In the genomic region with DNA sequence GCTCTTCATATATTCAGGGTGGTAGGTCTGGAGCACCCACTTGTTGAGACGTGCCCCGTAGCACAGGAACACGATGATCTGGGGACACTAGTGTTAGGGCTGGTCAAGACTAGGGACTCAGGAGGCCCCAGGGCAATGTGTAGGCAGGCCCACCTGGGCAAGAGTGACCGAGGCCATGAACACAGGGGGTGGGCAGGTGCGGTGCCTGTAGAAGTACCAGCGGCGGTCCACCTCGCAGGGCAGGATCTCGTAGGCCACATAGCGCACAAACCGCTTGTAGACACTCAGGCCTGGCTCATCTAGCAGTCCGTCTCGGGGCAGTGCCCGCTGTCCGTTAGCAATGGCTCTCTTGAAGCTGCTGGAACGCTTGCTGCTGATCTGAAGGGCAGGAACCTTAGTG, we compare ENCODE assay signal across 8 mouse cellular contexts. TPM values are rescaled to one million over a fixed set of nuclear protein-coding genes. Genes with fewer than 3 reads are reported as not detected.
DNase-seq lines count a peak whose midpoint lies in the region; ATAC-seq and TF ChIP-seq lines count a peak whose summit lies in the region.

No protein-coding gene starts in this region.

- no peak for TF ChIP-seq POLR2A in myocyte (IDR thresholded peaks at IDR 0.05; ENCODE audit: insufficient read length, low read depth)

- peak overlapping the region; percentile 81; the same call in 1 of the 2 replicates for H3K27ac ChIP-seq in kidney, embryonic 16.5 days (ENCODE audit: low read length)
- 0 out of 2 replicates have a peak overlapping the region, but pooled peaks have one; percentile 89 for H3K27ac ChIP-seq in hindbrain, embryonic 14.5 days

- 91% methylated on average over 16 of the region's 16 CpGs for WGBS in kidney, embryonic 16.5 days
- 89% methylated on average over 16 of the region's 16 CpGs for WGBS in hindbrain, embryonic 14.5 days

- ATAC-seq in kidney, embryonic 16.5 days (ENCODE audit: low FRiP score, low TSS enrichment) = no peak
- no peak for ATAC-seq in hindbrain, embryonic 14.5 days (ENCODE audit: low FRiP score)

- no peak overlapping the region for H3K4me3 ChIP-seq in kidney, embryonic 16.5 days (ENCODE audit: low read length)
- no peak overlapping the region for H3K4me3 ChIP-seq in hindbrain, embryonic 14.5 days (replicated peaks; ENCODE audit: low read length)
- no peak overlapping the region for H3K4me3 ChIP-seq in myocyte

- peak overlapping the region; percentile 71 for H3K9ac ChIP-seq in kidney, embryonic 16.5 days (replicated peaks; ENCODE audit: low read length)
- H3K9ac ChIP-seq in hindbrain, embryonic 14.5 days = peak overlapping the region; percentile 81; the same call in 1 of the 2 replicates

- H3K36me3 ChIP-seq in kidney, embryonic 16.5 days (ENCODE audit: insufficient read depth, low read length) = peaks cover 38% of the 10 kb centered on the region
- peaks cover 42% of the 10 kb centered on the region for H3K36me3 ChIP-seq in hindbrain, embryonic 14.5 days (replicated peaks; ENCODE audit: control insufficient read depth, insufficient read depth)
- peaks cover 13% of the 10 kb centered on the region for H3K36me3 ChIP-seq in myocyte (ENCODE audit: control insufficient read depth, insufficient read depth)

- peaks cover 30% of the 10 kb centered on the region for H3K79me2 ChIP-seq in myocyte (ENCODE audit: control insufficient read depth, insufficient read depth)

- peaks cover 53% of the 10 kb centered on the region for H3K4me1 ChIP-seq in kidney, embryonic 16.5 days (ENCODE audit: insufficient read depth, low read length)
- H3K4me1 ChIP-seq in hindbrain, embryonic 14.5 days (replicated peaks; ENCODE audit: control insufficient read depth, insufficient read depth, low read length) = peaks cover 63% of the 10 kb centered on the region

- peak overlapping the region; percentile 79; the same call in 1 of the 2 replicates for H3K4me2 ChIP-seq in kidney, embryonic 16.5 days (replicated peaks; ENCODE audit: low read depth, low read length)
- peak overlapping the region; percentile 96 for H3K4me2 ChIP-seq in hindbrain, embryonic 14.5 days (replicated peaks)
- no peak overlapping the region for H3K4me2 ChIP-seq in myocyte (ENCODE audit: low read depth)

- DNase-seq in adrenal gland, adult 2 months = peak; percentile 42
- DNase-seq in adrenal gland, adult 18-20 months (ENCODE audit: low spot score in 2 of 2) = no peak
- no peak for DNase-seq in kidney, postnatal 14 days
- DNase-seq in hindbrain, embryonic 14.5 days (ENCODE audit: low spot score) = no peak
- no peak for DNase-seq in spleen, postnatal 4 days (ENCODE audit: low spot score in 2 of 2)
- no peak for DNase-seq in layer of hippocampus, adult 9-11 months

- no peaks in the 10 kb centered on the region for H3K9me3 ChIP-seq in kidney, embryonic 16.5 days (ENCODE audit: low read length)
- H3K9me3 ChIP-seq in hindbrain, embryonic 14.5 days (ENCODE audit: control insufficient read depth, low read length) = no peaks in the 10 kb centered on the region

- no peaks in the 10 kb centered on the region for H3K27me3 ChIP-seq in kidney, embryonic 16.5 days (ENCODE audit: insufficient read depth, low read length)
- no peaks in the 10 kb centered on the region for H3K27me3 ChIP-seq in hindbrain, embryonic 14.5 days (ENCODE audit: control insufficient read depth, insufficient read depth, low read length)
- no peaks in the 10 kb centered on the region for H3K27me3 ChIP-seq in myocyte (ENCODE audit: control insufficient read depth, insufficient read depth, insufficient read length)

- H3ac ChIP-seq in myocyte (ENCODE audit: control insufficient read depth, insufficient read length) = no peak overlapping the region

TF ChIP-seq in myocyte, 11 proteins besides CTCF, POLR2A, EP300 and RAD21:
- TF ChIP-seq POLR2AphosphoS2 (IDR thresholded peaks at IDR 0.05; ENCODE audit: insufficient read length, low read depth) = peak; percentile 37
- no peak for TF ChIP-seq TCF3 (IDR thresholded peaks at IDR 0.05; ENCODE audit: insufficient read length, low read depth)
- TF ChIP-seq REST (IDR thresholded peaks at IDR 0.05; ENCODE audit: insufficient read depth, insufficient read length) = no peak
TF ChIP-seq in myocyte: peak in this region for 1.

RNA-seq across cellular contexts. Expression of gene Rhbdl1, which starts 1.3 kb away (rescaled TPM):
- 10 to 100 TPM in 1 of 2 experiments, 1 to 10 TPM in 1; 9.8 to 47.1 TPM for total RNA-seq in adrenal gland, adult 2 months (2021)
- 88.1 and 142 TPM in 2 replicates for polyA plus RNA-seq in adrenal gland, adult 2 months (2012; rRNA removed)
- 10 to 100 TPM; 13.6 to 18.4 TPM for total RNA-seq in adrenal gland, adult 18-20 months (2021)
- 3.3 and 4.0 TPM in 2 replicates for polyA plus RNA-seq in kidney, embryonic 16.5 days (2015; fragmentation: Nextera tagmentation; extraction: Ambion mirVana)
- 51.3 and 57.1 TPM in 2 replicates for polyA plus RNA-seq in hindbrain, embryonic 14.5 days (2014; fragmentation: Nextera tagmentation; extraction: Ambion mirVana)
- 0.67 TPM for polyA plus RNA-seq in myocyte (2012; fragmentation: generic; extraction: Trizol)

RNA-seq across cellular contexts. Expression of gene Stub1, which starts 2.6 kb away (rescaled TPM):
- total RNA-seq in adrenal gland, adult 2 months (2021) = 100 to 1,000 TPM; 149 to 184 TPM
- polyA plus RNA-seq in adrenal gland, adult 2 months (2012; rRNA removed) = 224 and 236 TPM in 2 replicates
- 100 to 1,000 TPM; 142 to 175 TPM for total RNA-seq in adrenal gland, adult 18-20 months (2021)
- polyA plus RNA-seq in kidney, embryonic 16.5 days (2015; fragmentation: Nextera tagmentation; extraction: Ambion mirVana) = 387 and 393 TPM in 2 replicates
- polyA plus RNA-seq in hindbrain, embryonic 14.5 days (2014; fragmentation: Nextera tagmentation; extraction: Ambion mirVana) = 336 and 357 TPM in 2 replicates
- 196 TPM for polyA plus RNA-seq in myocyte (2012; fragmentation: generic; extraction: Trizol)

RNA-seq across cellular contexts. Expression of gene Gm20683, which starts 5.7 kb away (rescaled TPM):
- 10 to 100 TPM; 14.0 to 16.3 TPM for total RNA-seq in adrenal gland, adult 2 months (2021)
- 192 and 239 TPM in 2 replicates for polyA plus RNA-seq in adrenal gland, adult 2 months (2012; rRNA removed)
- 10 to 100 TPM in 1 of 2 experiments, 1 to 10 TPM in 1; 9.3 to 13.1 TPM for total RNA-seq in adrenal gland, adult 18-20 months (2021)
- 4.0 and 4.3 TPM in 2 replicates for polyA plus RNA-seq in kidney, embryonic 16.5 days (2015; fragmentation: Nextera tagmentation; extraction: Ambion mirVana)
- 8.7 and 9.3 TPM in 2 replicates for polyA plus RNA-seq in hindbrain, embryonic 14.5 days (2014; fragmentation: Nextera tagmentation; extraction: Ambion mirVana)
- polyA plus RNA-seq in myocyte (2012; fragmentation: generic; extraction: Trizol) = 0.67 TPM

RNA-seq across cellular contexts. Expression of gene Jmjd8, which starts 7.1 kb away (rescaled TPM):
- 100 to 1,000 TPM in 1 of 2 experiments, 10 to 100 TPM in 1; 99.4 to 111 TPM for total RNA-seq in adrenal gland, adult 2 months (2021)
- polyA plus RNA-seq in adrenal gland, adult 2 months (2012; rRNA removed) = 99.1 and 121 TPM in 2 replicates
- 100 to 1,000 TPM in 1 of 2 experiments, 10 to 100 TPM in 1; 89.7 to 107 TPM for total RNA-seq in adrenal gland, adult 18-20 months (2021)
- 72.3 and 73.0 TPM in 2 replicates for polyA plus RNA-seq in kidney, embryonic 16.5 days (2015; fragmentation: Nextera tagmentation; extraction: Ambion mirVana)
- 39.3 and 42.1 TPM in 2 replicates for polyA plus RNA-seq in hindbrain, embryonic 14.5 days (2014; fragmentation: Nextera tagmentation; extraction: Ambion mirVana)
- polyA plus RNA-seq in myocyte (2012; fragmentation: generic; extraction: Trizol) = 15.5 TPM

RNA-seq across cellular contexts. Expression of gene Rhot2, which starts 8.8 kb away (rescaled TPM):
- total RNA-seq in adrenal gland, adult 2 months (2021) = 100 to 1,000 TPM; 107 to 127 TPM
- 180 and 193 TPM in 2 replicates for polyA plus RNA-seq in adrenal gland, adult 2 months (2012; rRNA removed)
- total RNA-seq in adrenal gland, adult 18-20 months (2021) = 100 to 1,000 TPM; 110 TPM
- 29.3 and 32.5 TPM in 2 replicates for polyA plus RNA-seq in kidney, embryonic 16.5 days (2015; fragmentation: Nextera tagmentation; extraction: Ambion mirVana)
- polyA plus RNA-seq in hindbrain, embryonic 14.5 days (2014; fragmentation: Nextera tagmentation; extraction: Ambion mirVana) = 6.5 and 9.9 TPM in 2 replicates
- 48.3 TPM for polyA plus RNA-seq in myocyte (2012; fragmentation: generic; extraction: Trizol)

Comparison
In these comparisons a context has a peak if more than half of its experiments do, and no peak if none do; other contexts are left out.
1. RNA of gene Rhbdl1, which starts 1.3 kb away (polyA plus RNA-seq): 88.1 to 142 TPM in adrenal gland, adult 2 months and 51.3 to 57.1 TPM in hindbrain, embryonic 14.5 days; 3.3 to 4.0 TPM in kidney, embryonic 16.5 days and 0.67 TPM in myocyte (single experiment); every median in the first group is over 10 times any median in the second.
2. RNA of gene Gm20683, which starts 5.7 kb away (polyA plus RNA-seq): 192 to 239 TPM in adrenal gland, adult 2 months; 8.7 to 9.3 TPM in hindbrain, embryonic 14.5 days, 4.0 to 4.3 TPM in kidney, embryonic 16.5 days and 0.67 TPM in myocyte (single experiment); every median in the first group is over 10 times any median in the second.